ENCODE assay signal across 11 mouse cellular contexts in the genomic region with DNA sequence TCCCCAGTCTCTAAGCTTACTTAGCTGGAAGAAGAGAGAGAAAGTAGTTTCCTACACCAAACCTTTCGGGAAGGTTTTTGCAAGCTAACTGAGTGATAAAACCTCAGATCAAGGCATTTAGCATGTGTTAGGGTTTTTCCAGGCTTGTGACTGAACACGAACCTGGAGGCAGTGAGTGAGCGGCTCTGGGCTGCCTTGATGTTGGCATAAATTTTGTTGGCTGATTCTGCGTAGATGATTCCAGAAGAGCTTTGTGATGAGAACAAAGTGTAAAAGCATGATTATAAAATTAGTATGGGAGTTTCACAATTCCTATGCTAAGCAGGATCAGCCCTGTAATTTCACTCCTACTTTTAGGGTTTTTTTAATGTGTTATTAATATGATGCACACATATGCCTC.
"Had no signal": no experiment of that assay in that cellular context is flagged by ENCODE, and none has a peak within 500 bp of the region (broad histone marks: within the 10 kb centered on the region; RNA-seq: fewer than 3 reads in every experiment).

No protein-coding gene starts in this region.

- H3K4me3 ChIP-seq: limb, embryonic 13.5 days; midbrain, embryonic 13.5 days had no signal

- H3K9me3 ChIP-seq: limb, embryonic 13.5 days; midbrain, embryonic 13.5 days had no signal

- H3K4me1 ChIP-seq: limb, embryonic 13.5 days had no signal

- H3K27ac ChIP-seq: kidney, postnatal 0 days; limb, embryonic 13.5 days; liver, embryonic 14.5 days; midbrain, embryonic 13.5 days had no signal

- H3K27me3 ChIP-seq: limb, embryonic 13.5 days; midbrain, embryonic 13.5 days had no signal

- DNase-seq: kidney, adult 11 months; kidney, adult 9 months; kidney, postnatal 36 days; left cerebral cortex, postnatal 4 days; lung, adult 2 months; lung, postnatal 36 days; right cerebral cortex, postnatal 25 days had no signal

- H3K36me3 ChIP-seq: limb, embryonic 13.5 days; midbrain, embryonic 13.5 days had no signal
